Mouse (Mus musculus) retina, postnatal 7 days (tissue): ENCODE results near the gene St8sia1.

ENCODE experiments used
- DNase-seq: peaks from one replicate; pipeline ENCODE4 v3.0.0-alpha.2; 2012; ENCODE audit warnings: low read depth, low spot score

The St8sia1 gene

GRCm38 (mm10) chr6:142945461-142945860, 18.8 kb downstream of the St8sia1 start:
- DNase-seq: no peak

- no peak for DNase-seq
Observed at GRCm38 (mm10) chr6:142944470-142944869, 19.8 kb downstream of the St8sia1 start.

- no peak for DNase-seq
Observed at GRCm38 (mm10) chr6:142943419-142943818, 20.8 kb downstream of the St8sia1 start.

GRCm38 (mm10) chr6:142941596-142942381, 22.5 kb downstream of the St8sia1 start:
- no peak for DNase-seq

GRCm38 (mm10) chr6:142941078-142941477, 23.2 kb downstream of the St8sia1 start:
- DNase-seq: no peak

GRCm38 (mm10) chr6:142938549-142939345, 25.5 kb downstream of the St8sia1 start:
- no peak for DNase-seq

GRCm38 (mm10) chr6:142938074-142938473, 26.2 kb downstream of the St8sia1 start:
- DNase-seq: no peak

GRCm38 (mm10) chr6:142932582-142932981, 31.7 kb downstream of the St8sia1 start:
- no peak for DNase-seq

- no peak for DNase-seq
Observed at GRCm38 (mm10) chr6:142932144-142932543, 32.1 kb downstream of the St8sia1 start.

- no peak for DNase-seq
Observed at GRCm38 (mm10) chr6:142928551-142929309, 35.5 kb downstream of the St8sia1 start.

- DNase-seq: no peak
Observed at GRCm38 (mm10) chr6:142926901-142927605, 37.2 kb downstream of the St8sia1 start.

- DNase-seq: no peak
Observed at GRCm38 (mm10) chr6:142925921-142926320, 38.3 kb downstream of the St8sia1 start.

GRCm38 (mm10) chr6:142925374-142925773, 38.9 kb downstream of the St8sia1 start:
- no peak for DNase-seq

- no peak for DNase-seq
Observed at GRCm38 (mm10) chr6:142920901-142921300, 43.4 kb downstream of the St8sia1 start.

- no peak for DNase-seq
Observed at GRCm38 (mm10) chr6:142918691-142919090, 45.6 kb downstream of the St8sia1 start.

- no peak for DNase-seq
Observed at GRCm38 (mm10) chr6:142917471-142917901, 46.8 kb downstream of the St8sia1 start.

GRCm38 (mm10) chr6:142916271-142916941, 47.8 kb downstream of the St8sia1 start:
- DNase-seq: no peak

GRCm38 (mm10) chr6:142915464-142915863, 48.8 kb downstream of the St8sia1 start:
- no peak for DNase-seq

GRCm38 (mm10) chr6:142914676-142915075, 49.6 kb downstream of the St8sia1 start:
- no peak for DNase-seq

GRCm38 (mm10) chr6:142911263-142911662, 53.0 kb downstream of the St8sia1 start:
- DNase-seq: no peak

GRCm38 (mm10) chr6:142910721-142911120, 53.5 kb downstream of the St8sia1 start:
- DNase-seq: no peak
